Mouse (Mus musculus): ENCODE measurements around the gene Cenpu.

The Cenpu gene

GRCm38 (mm10) chr8:46551615-46552440 lies at the start of gene Cenpu:
TSS of gene Cenpu (plus strand) at chr8:46552028.
- DNase-seq (ENCODE audit: extremely low spot score) = peak; percentile 99

- no peak for DNase-seq (ENCODE audit: extremely low spot score)
Observed at GRCm38 (mm10) chr8:46502333-46503071, 49.3 kb upstream of the Cenpu start.

GRCm38 (mm10) chr8:46503072-46503695 lies 48.6 kb upstream of the Cenpu start:
- DNase-seq (ENCODE audit: extremely low spot score) = no peak

- DNase-seq (ENCODE audit: extremely low spot score) = no peak
Observed at GRCm38 (mm10) chr8:46504196-46504595, 47.6 kb upstream of the Cenpu start.

DNA sequence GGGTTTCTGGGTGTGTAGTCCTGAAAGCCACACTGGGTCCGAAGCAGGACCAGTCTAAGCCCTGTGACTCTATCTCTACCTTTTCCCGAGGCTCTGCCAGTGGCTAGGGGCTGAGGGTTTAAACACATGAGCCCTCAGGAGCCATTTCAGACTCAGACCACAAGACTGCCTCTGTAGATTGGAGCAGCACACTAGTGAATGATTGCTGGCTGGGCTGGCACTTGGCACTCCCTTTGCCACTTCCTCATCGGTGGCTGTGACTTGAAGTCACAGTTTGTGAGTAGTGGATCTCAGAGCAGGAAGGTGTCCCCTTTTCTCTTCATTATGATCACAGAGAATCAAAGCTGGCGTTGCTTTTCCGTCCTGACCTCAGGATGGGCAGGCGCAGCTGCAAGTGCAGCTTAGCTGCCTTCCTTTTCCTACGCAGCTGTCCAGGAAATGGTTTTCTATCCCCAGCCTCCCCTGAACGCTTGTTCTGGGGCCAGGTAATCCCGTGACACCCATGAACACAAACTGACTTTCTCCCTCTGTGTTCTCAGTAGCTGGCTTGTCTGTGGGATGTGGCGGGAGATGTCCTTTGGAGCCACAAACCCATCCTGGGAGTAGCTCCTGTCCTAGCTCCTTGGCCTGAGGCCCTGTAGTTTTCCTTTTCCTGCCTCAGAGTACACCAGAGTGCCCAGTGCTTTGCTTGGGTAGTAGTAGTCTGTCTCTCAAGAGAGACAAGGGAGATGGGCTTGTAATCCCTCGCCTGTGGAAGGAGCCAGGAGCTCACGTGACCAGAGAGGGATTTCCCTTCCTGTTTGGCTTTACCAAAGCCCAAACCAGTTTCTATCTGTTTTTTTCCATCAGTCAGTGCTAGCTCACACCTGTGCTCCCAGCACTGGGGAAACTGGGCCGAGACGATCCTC lies 43.1 kb upstream of the Cenpu start:
- DNase-seq (ENCODE audit: extremely low spot score) = no peak

- no peak for DNase-seq (ENCODE audit: extremely low spot score)
Observed at GRCm38 (mm10) chr8:46509474-46509873, 42.4 kb upstream of the Cenpu start.

GRCm38 (mm10) chr8:46511336-46511735 lies 40.5 kb upstream of the Cenpu start:
- DNase-seq (ENCODE audit: extremely low spot score) = no peak

- DNase-seq (ENCODE audit: extremely low spot score) = no peak
Observed at GRCm38 (mm10) chr8:46512538-46512937, 39.3 kb upstream of the Cenpu start.

DNA sequence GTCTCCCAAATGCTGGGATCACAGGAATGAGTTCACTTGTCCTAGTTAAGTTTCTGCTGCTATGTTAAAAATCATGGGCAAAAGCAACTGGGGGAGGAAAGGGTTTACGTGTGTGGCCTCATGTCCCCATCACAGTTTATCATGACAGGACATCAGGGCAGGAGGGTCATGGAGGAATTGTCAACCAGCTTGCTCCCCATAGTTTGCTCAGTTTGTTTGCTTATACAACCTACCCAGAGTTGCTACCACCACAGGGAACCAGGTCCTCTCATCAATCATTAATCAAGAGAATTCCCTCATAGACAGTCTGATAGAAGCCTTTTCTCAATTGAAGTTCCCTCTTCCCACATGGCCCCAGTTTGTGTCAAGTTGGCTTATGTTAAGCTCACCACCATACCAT lies 37.8 kb upstream of the Cenpu start:
- DNase-seq (ENCODE audit: extremely low spot score) = no peak

DNA sequence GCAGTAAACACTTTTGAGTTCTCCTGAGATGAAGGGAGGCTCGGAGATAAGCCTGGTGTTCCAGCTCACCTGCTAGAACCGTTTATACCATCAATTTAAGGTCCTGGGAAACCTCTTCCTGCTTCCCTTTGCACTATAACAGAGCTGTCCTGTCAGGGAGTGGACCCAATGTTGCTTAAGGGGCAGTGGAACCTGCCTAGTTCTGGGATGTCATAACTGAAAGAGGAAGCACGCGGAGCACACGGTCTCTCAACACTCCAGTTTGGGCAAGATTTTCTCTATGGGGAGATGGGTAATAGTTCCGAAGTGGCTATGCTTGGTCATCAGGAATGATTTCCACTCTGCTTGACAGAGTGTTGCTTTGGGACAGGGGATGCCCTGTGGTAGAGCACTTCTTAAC lies 31.2 kb upstream of the Cenpu start:
- no peak for DNase-seq (ENCODE audit: extremely low spot score)

- no peak for DNase-seq (ENCODE audit: extremely low spot score)
Observed at GRCm38 (mm10) chr8:46526098-46526497, 25.7 kb upstream of the Cenpu start.

- DNase-seq (ENCODE audit: extremely low spot score) = no peak
Observed at GRCm38 (mm10) chr8:46526821-46527220, 25.0 kb upstream of the Cenpu start.

GRCm38 (mm10) chr8:46529508-46529907 lies 22.3 kb upstream of the Cenpu start:
- DNase-seq (ENCODE audit: extremely low spot score) = no peak

- DNase-seq (ENCODE audit: extremely low spot score) = peak; percentile 14
Observed at GRCm38 (mm10) chr8:46530541-46530940, 21.3 kb upstream of the Cenpu start.

DNA sequence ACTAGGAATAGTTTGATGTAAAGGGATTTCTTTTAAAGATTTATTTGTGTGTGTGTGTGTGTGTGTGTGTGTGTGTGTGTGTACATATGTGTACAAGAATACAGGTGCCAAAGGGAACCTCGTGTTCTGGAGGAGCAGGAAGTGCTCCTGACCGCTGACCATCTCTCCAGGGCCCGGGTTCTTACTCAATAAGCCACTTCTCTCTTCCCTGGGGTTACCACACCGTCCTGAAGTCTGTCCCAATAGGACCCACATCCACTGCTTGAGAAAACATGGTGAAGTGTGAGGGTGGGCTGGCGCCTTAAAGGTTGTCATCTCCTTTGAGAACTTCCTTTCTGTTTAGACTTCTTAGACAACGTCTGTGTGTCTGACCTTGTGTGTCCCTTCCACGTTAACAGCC lies 17.9 kb upstream of the Cenpu start:
- DNase-seq (ENCODE audit: extremely low spot score) = no peak

GRCm38 (mm10) chr8:46539701-46540100 lies 12.1 kb upstream of the Cenpu start:
- no peak for DNase-seq (ENCODE audit: extremely low spot score)

- no peak for DNase-seq (ENCODE audit: extremely low spot score)
Observed at GRCm38 (mm10) chr8:46543191-46543590, 8.6 kb upstream of the Cenpu start.

GRCm38 (mm10) chr8:46543662-46544061 lies 8.2 kb upstream of the Cenpu start:
- no peak for DNase-seq (ENCODE audit: extremely low spot score)

- no peak for DNase-seq (ENCODE audit: extremely low spot score)
Observed at GRCm38 (mm10) chr8:46545854-46546253, 6.0 kb upstream of the Cenpu start.

- DNase-seq (ENCODE audit: extremely low spot score) = no peak
Observed at GRCm38 (mm10) chr8:46546431-46547176, 5.2 kb upstream of the Cenpu start.

- peak; percentile 72 for DNase-seq (ENCODE audit: extremely low spot score)
Observed at GRCm38 (mm10) chr8:46547245-46547644, 4.6 kb upstream of the Cenpu start.
